Mouse (Mus musculus): ENCODE data around the gene Tmsb15l. TPM values are rescaled to one million over a fixed set of nuclear protein-coding genes. Genes with fewer than 3 reads are reported as not detected.

The Tmsb15l gene
- polyA plus RNA-seq, 1 experiment, result 6.7 TPM

- no peak for TF ChIP-seq POLR2A (IDR thresholded peaks at IDR 0.05; ENCODE audit: control insufficient read depth, low read depth, low read length)
- no peak for TF ChIP-seq CTCF (IDR thresholded peaks at IDR 0.05; ENCODE audit: control insufficient read depth, insufficient read depth, insufficient replicate concordance, low read depth, low read length)
- Histone ChIP-seq H3K27me3 (ENCODE audit: control insufficient read depth, insufficient read depth, low read length) (no peaks in the 10 kb centered on the region), H3K4me1 (ENCODE audit: control insufficient read depth, insufficient read depth, low read length) (no peaks in the 10 kb centered on the region), H3K36me3 (ENCODE audit: control insufficient read depth, insufficient read depth, low read length) (no peaks in the 10 kb centered on the region), H3K4me3 (ENCODE audit: control insufficient read depth, low read depth, low read length) (no peak overlapping the region), H3K27ac (ENCODE audit: control insufficient read depth, insufficient read depth, low read depth, low read length) (no peak overlapping the region)
These were observed 38.7 kb downstream of the Tmsb15l start for GRCm38 (mm10) chrX:136937985-136938384.

GRCm38 (mm10) chrX:136927031-136927430, 49.6 kb downstream of the Tmsb15l start, which contains the start of gene H2bfm:
H2bfm (plus strand) TSS chrX:136927325.
- peak within 1 kb of the TSS; percentile 63 for H3K4me3 ChIP-seq (ENCODE audit: control insufficient read depth, low read depth, low read length)
- no peaks in the 10 kb centered on the region; the same call in 1 of the 2 replicates for H3K4me1 ChIP-seq (ENCODE audit: control insufficient read depth, insufficient read depth, low read length)
- no peak for TF ChIP-seq CTCF (IDR thresholded peaks at IDR 0.05; ENCODE audit: control insufficient read depth, insufficient read depth, insufficient replicate concordance, low read depth, low read length)
- peak; percentile 56; the same call in 1 of the 2 replicates for TF ChIP-seq POLR2A (IDR thresholded peaks at IDR 0.05; ENCODE audit: control insufficient read depth, low read depth, low read length)
- no peaks in the 10 kb centered on the region for H3K27me3 ChIP-seq (ENCODE audit: control insufficient read depth, insufficient read depth, low read length)
- peak within 1 kb of the TSS; percentile 87 for H3K27ac ChIP-seq (ENCODE audit: control insufficient read depth, insufficient read depth, low read depth, low read length)
- no peaks in the 10 kb centered on the region for H3K36me3 ChIP-seq (ENCODE audit: control insufficient read depth, insufficient read depth, low read length)

GRCm38 (mm10) chrX:136925863-136926262, 50.8 kb downstream of the Tmsb15l start:
- no peak for TF ChIP-seq POLR2A (IDR thresholded peaks at IDR 0.05; ENCODE audit: control insufficient read depth, low read depth, low read length)
- TF ChIP-seq CTCF (IDR thresholded peaks at IDR 0.05; ENCODE audit: control insufficient read depth, insufficient read depth, insufficient replicate concordance, low read depth, low read length), result no peak
- Histone ChIP-seq H3K27ac (ENCODE audit: control insufficient read depth, insufficient read depth, low read depth, low read length) (no peak overlapping the region), H3K4me1 (ENCODE audit: control insufficient read depth, insufficient read depth, low read length) (no peaks in the 10 kb centered on the region; the same call in 1 of the 2 replicates), H3K27me3 (ENCODE audit: control insufficient read depth, insufficient read depth, low read length) (no peaks in the 10 kb centered on the region), H3K36me3 (ENCODE audit: control insufficient read depth, insufficient read depth, low read length) (no peaks in the 10 kb centered on the region), H3K4me3 (ENCODE audit: control insufficient read depth, low read depth, low read length) (no peak overlapping the region)

Other genes with a start within 250 kb of the Tmsb15l start
- 20.4 and 22.6 TPM in 2 replicates for gene Morf4l2, start 233.2 kb downstream of the Tmsb15l start, polyA plus RNA-seq (2012; rRNA removed)
- gene Glra4, start 196.7 kb downstream of the Tmsb15l start, polyA plus RNA-seq (2012; rRNA removed), result 0.05 TPM in 1 of 2 replicates, not detected in the other
- gene Plp1, start 154.2 kb downstream of the Tmsb15l start, polyA plus RNA-seq (2012; rRNA removed), result 10.6 and 15.6 TPM in 2 replicates
- gene Rab9b, start 108.1 kb downstream of the Tmsb15l start, polyA plus RNA-seq (2012; rRNA removed), result 0.23 and 0.43 TPM in 2 replicates
- 0.72 and 0.91 TPM in 2 replicates for gene H2bfm, start 49.5 kb downstream of the Tmsb15l start, polyA plus RNA-seq (2012; rRNA removed)
- 15.3 and 21.9 TPM in 2 replicates for gene Tmsb15b2, start 1.4 kb downstream of the Tmsb15l start, polyA plus RNA-seq (2012; rRNA removed)
- gene Tmsb15b1, start within 50 bp of the Tmsb15l start, polyA plus RNA-seq (2012; rRNA removed), result 9.9 and 22.9 TPM in 2 replicates
- gene Zcchc18, start 16.3 kb upstream of the Tmsb15l start, polyA plus RNA-seq (2012; rRNA removed), result 1.4 and 2.1 TPM in 2 replicates
- gene Slc25a53, start 61.4 kb upstream of the Tmsb15l start, polyA plus RNA-seq (2012; rRNA removed), result 3.6 and 4.2 TPM in 2 replicates
- 0.20 TPM in 2 replicates for gene Fam199x, start 72.7 kb upstream of the Tmsb15l start, polyA plus RNA-seq (2012; rRNA removed)
- 16.9 and 18.4 TPM in 2 replicates for gene Esx1, start 145.2 kb upstream of the Tmsb15l start, polyA plus RNA-seq (2012; rRNA removed)